Mouse (Mus musculus) heart, adult 2 months (tissue): ENCODE results near the gene 3110040M04Rik.

Source experiments
- CTCF ChIP-seq: fragments of 200-600 bp; IDR thresholded peaks from 2 replicates; pipeline ENCODE4 v1.8.1; 2022; ENCODE audit warnings: antibody characterized with exemption, mild to moderate bottlenecking, moderate library complexity
- EP300 ChIP-seq: fragments of 200-500 bp; IDR thresholded peaks from 2 replicates; pipeline ENCODE4 v1.6.1; 2011; ENCODE audit warnings: low read depth, low read length, control low read depth; ENCODE audit not compliant: insufficient read depth

DNA sequence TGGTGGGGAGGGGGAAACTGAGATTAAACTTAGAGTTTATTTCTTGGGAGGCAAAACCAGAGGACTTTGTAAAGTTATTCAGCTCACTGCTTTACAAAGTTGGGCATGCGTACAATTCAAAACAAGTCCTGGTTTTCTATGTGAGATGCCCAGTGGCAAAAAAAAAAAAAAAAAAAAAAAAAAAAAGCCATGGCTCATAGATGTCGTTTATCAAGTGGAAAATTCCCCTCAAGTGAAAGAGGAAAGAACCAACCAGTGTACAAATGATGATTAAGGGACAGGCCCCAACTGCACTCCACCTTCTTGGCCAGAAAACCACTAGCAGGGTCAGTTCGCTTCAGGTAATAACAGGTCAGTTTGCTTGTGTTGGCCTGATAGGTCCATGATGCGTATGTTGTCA, 15.5 kb upstream of the 3110040M04Rik start:
- TF ChIP-seq CTCF = no peak
- TF ChIP-seq EP300 = no peak
